Mouse (Mus musculus): Measurements from ENCODE around the gene Gm21887. TPM values are rescaled to one million over a fixed set of nuclear protein-coding genes. Genes with fewer than 3 reads are reported as not detected.
"Not testable (repeated sequence)": the region's sequence is repeated elsewhere in the genome, so short reads cannot be mapped to it uniquely, and the experiment has no call there.

Gm21887 gene
- total RNA-seq (2022) = 100 to 1,000 TPM in 2 of 4 experiments, 10 to 100 TPM in 2; 64.2 to 131 (median 96.7) TPM

GRCm38 (mm10) chrX:170009016-170009750, at the start of gene Gm21887:
Gene Gm21887, plus strand, starts transcription at chrX:170009659.
- DNase-seq (ENCODE audit: low spot score in 2 of 2) = peak; percentile 87 to 98

- DNase-seq (ENCODE audit: low spot score in 2 of 2) = no peak
Measured at GRCm38 (mm10) chrX:169969337-169969736, 40.1 kb upstream of the Gm21887 start.

- DNase-seq (ENCODE audit: low spot score in 2 of 2) = peak in 1 of 2 experiments; percentile 2
Measured at GRCm38 (mm10) chrX:169969765-169970164, 39.7 kb upstream of the Gm21887 start.

- DNase-seq (ENCODE audit: low spot score in 2 of 2) = not testable (repeated sequence)
Measured at GRCm38 (mm10) chrX:169970546-169970945, 38.9 kb upstream of the Gm21887 start.

- DNase-seq (ENCODE audit: low spot score in 2 of 2) = not testable (repeated sequence)
Measured at GRCm38 (mm10) chrX:169971562-169971961, 37.9 kb upstream of the Gm21887 start.

- DNase-seq (ENCODE audit: low spot score in 2 of 2) = peak in 1 of 2 experiments; percentile 1
Measured at GRCm38 (mm10) chrX:169972131-169972530, 37.3 kb upstream of the Gm21887 start.

GRCm38 (mm10) chrX:169972791-169973494, 36.5 kb upstream of the Gm21887 start:
- peak; percentile 2 to 12 for DNase-seq (ENCODE audit: low spot score in 2 of 2)

GRCm38 (mm10) chrX:169973806-169974205, 35.7 kb upstream of the Gm21887 start:
- peak; percentile 5 to 22 for DNase-seq (ENCODE audit: low spot score in 2 of 2)

- DNase-seq (ENCODE audit: low spot score in 2 of 2) = peak; percentile 2 to 50
Measured at GRCm38 (mm10) chrX:169974456-169974855, 35.0 kb upstream of the Gm21887 start.

GRCm38 (mm10) chrX:169974974-169975373, 34.5 kb upstream of the Gm21887 start:
- DNase-seq (ENCODE audit: low spot score in 2 of 2) = peak; percentile 2 to 11

GRCm38 (mm10) chrX:169975681-169976131, 33.8 kb upstream of the Gm21887 start:
- peak; percentile 5 to 31 for DNase-seq (ENCODE audit: low spot score in 2 of 2)

GRCm38 (mm10) chrX:169976340-169976739, 33.1 kb upstream of the Gm21887 start:
- peak; percentile 2 to 14 for DNase-seq (ENCODE audit: low spot score in 2 of 2)

- peak in 1 of 2 experiments; percentile 37 for DNase-seq (ENCODE audit: low spot score in 2 of 2)
Measured at GRCm38 (mm10) chrX:169977856-169978435, 31.5 kb upstream of the Gm21887 start.

- DNase-seq (ENCODE audit: low spot score in 2 of 2) = peak; percentile 69 to 90
Measured at GRCm38 (mm10) chrX:169978436-169979381, 30.8 kb upstream of the Gm21887 start.

GRCm38 (mm10) chrX:169979461-169980202, 29.8 kb upstream of the Gm21887 start:
- DNase-seq (ENCODE audit: low spot score in 2 of 2) = peak; percentile 64 to 70

GRCm38 (mm10) chrX:169980203-169980556, 29.3 kb upstream of the Gm21887 start:
- DNase-seq (ENCODE audit: low spot score in 2 of 2) = peak; percentile 28 to 39

- peak; percentile 31 to 41 for DNase-seq (ENCODE audit: low spot score in 2 of 2)
Measured at GRCm38 (mm10) chrX:169980809-169981289, 28.6 kb upstream of the Gm21887 start.

GRCm38 (mm10) chrX:169981761-169982181, 27.7 kb upstream of the Gm21887 start:
- peak; percentile 51 to 80 for DNase-seq (ENCODE audit: low spot score in 2 of 2)

GRCm38 (mm10) chrX:169982606-169983400, 26.7 kb upstream of the Gm21887 start:
- DNase-seq (ENCODE audit: low spot score in 2 of 2) = peak; percentile 6 to 33
